Mouse (Mus musculus) kidney, adult 2 months (tissue): ENCODE measurements around the gene Bcl10. TPM values are rescaled to one million over a fixed set of nuclear protein-coding genes. Genes with fewer than 3 reads are reported as not detected.

ENCODE experiments used
- DNase-seq: peaks from one replicate; pipeline ENCODE4 v3.0.0; 2021
- H3K27ac ChIP-seq: fragments of 200-500 bp; 2 replicates; pipeline ENCODE4 v1.5.1; 2012; ENCODE audit warnings: low read depth, low read length, control low read depth, inconsistent platforms; ENCODE audit not compliant: insufficient read depth
- H3K27me3 ChIP-seq: fragments of 200-500 bp; replicated peaks from 2 replicates; pipeline ENCODE4 v1.6.1; 2012; ENCODE audit warnings: mild to moderate bottlenecking, moderate library complexity, low read length, inconsistent platforms; ENCODE audit not compliant: control insufficient read depth, insufficient read depth
- H3K36me3 ChIP-seq: fragments of 200-500 bp; 2 replicates; pipeline ENCODE4 v1.6.1; 2012; ENCODE audit warnings: mild to moderate bottlenecking, moderate library complexity, low read length, inconsistent platforms; ENCODE audit not compliant: control insufficient read depth, insufficient read depth
- H3K4me1 ChIP-seq: fragments of 200-500 bp; 2 replicates; pipeline ENCODE4 v1.6.1; 2011; ENCODE audit warnings: low read length; ENCODE audit not compliant: control insufficient read depth, insufficient read depth
- H3K4me3 ChIP-seq: fragments of 200-500 bp; 2 replicates; pipeline ENCODE4 v1.5.1; 2011; ENCODE audit warnings: mild to moderate bottlenecking, low read depth, low read length, control low read depth; ENCODE audit not compliant: insufficient read depth
- CTCF ChIP-seq: fragments of 200-500 bp; conservative IDR thresholded peaks from 2 replicates; pipeline ENCODE4 v1.5.1; 2011; ENCODE audit warnings: low read depth, mild to moderate bottlenecking, control low read depth, low read length, moderate library complexity, mixed read lengths; ENCODE audit not compliant: insufficient read depth, insufficient read length
- POLR2A ChIP-seq: fragments of 200-500 bp; IDR thresholded peaks from one replicate; pipeline ENCODE4 v1.6.1; 2011; ENCODE audit warnings: low read depth, low read length, control low read depth
- WGBS: fragments of 180-500 bp; shearing (Covaris S2); methylation state at CpG from one replicate; pipeline ENCODE4 v1.1.7; 2018; 5-methylcytosine and 5-hydroxymethylcytosine counted together
- polyA plus RNA-seq: library from polyadenylated mRNA; depleted of rRNA; stranded (reverse); fragments of >200 nt; gene quantifications from 2 replicates; pipeline ENCODE4 v1.2.3, GENCODE M21; 2012

The Bcl10 gene
- polyA plus RNA-seq, 1 experiment: 13.7 TPM

- Histone ChIP-seq H3K4me1 (peaks cover 4% of the 10 kb centered on the region; the same call in 1 of the 2 replicates), H3K27ac (no peak overlapping the region), H3K4me3 (no peak overlapping the region), H3K36me3 (peaks cover 4% of the 10 kb centered on the region; the same call in 1 of the 2 replicates), H3K27me3 (no peaks in the 10 kb centered on the region)
- WGBS: 74% methylated on average over 7 of the region's 7 CpGs
- no peak for DNase-seq
- TF ChIP-seq POLR2A: no peak
- no peak for TF ChIP-seq CTCF
Measured at GRCm38 (mm10) chr3:145944348-145944747, 21.7 kb downstream of the Bcl10 start.

DNA sequence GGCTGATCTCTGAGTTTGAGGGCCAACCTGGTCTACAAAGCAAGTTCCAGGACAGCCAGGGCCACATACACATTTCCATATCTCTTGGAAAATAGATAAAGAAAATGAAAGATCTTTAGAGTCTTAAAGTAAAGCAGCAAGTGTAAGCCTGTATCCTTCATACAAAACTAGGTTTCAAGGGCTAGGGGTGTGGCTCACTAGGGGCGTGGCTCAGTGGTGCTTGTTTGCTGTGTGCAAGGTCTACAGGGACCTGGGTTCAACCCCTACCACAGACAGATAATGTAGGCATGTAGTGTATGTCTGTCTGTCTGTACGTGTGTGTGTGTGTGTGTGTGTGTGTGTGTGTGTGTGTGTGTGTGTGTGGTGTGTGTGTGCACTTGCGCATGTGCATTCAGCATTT is 23.3 kb downstream of the Bcl10 start:
- no peak for DNase-seq
- Histone ChIP-seq H3K27ac (no peak overlapping the region), H3K36me3 (peaks cover 4% of the 10 kb centered on the region; the same call in 1 of the 2 replicates), H3K4me3 (no peak overlapping the region), H3K4me1 (no peaks in the 10 kb centered on the region; the same call in 1 of the 2 replicates), H3K27me3 (no peaks in the 10 kb centered on the region)
- no peak for TF ChIP-seq POLR2A
- TF ChIP-seq CTCF: no peak
- WGBS: 96% methylated on average over 3 of the region's 3 CpGs

DNA sequence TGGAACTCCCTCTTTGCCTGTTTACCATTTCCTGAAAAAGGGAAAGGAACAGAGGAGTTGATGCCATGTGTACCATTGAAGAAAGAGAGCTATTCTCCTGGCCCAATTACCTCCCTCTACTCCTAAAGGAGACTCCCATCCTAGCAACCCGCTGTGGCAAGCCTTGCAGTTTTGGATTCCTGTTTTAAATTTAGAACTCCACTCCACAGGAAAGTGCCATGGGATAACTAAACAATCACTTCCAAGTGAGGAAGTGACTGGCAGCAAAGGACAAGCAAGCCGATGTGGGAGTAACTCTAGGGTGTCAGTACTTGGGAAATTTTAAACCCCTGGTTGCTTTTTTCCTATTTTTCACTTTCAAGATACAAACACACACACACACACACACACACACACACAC is 24.1 kb downstream of the Bcl10 start:
- no peaks in the 10 kb centered on the region; the same call in 1 of the 2 replicates for H3K4me1 ChIP-seq
- H3K27me3 ChIP-seq: no peaks in the 10 kb centered on the region
- H3K27ac ChIP-seq: no peak overlapping the region
- no peak overlapping the region for H3K4me3 ChIP-seq
- WGBS: 39% methylated on average over 2 of the region's 2 CpGs
- peaks cover 4% of the 10 kb centered on the region; the same call in 1 of the 2 replicates for H3K36me3 ChIP-seq
- DNase-seq: no peak
- no peak for TF ChIP-seq POLR2A
- no peak for TF ChIP-seq CTCF

DNA sequence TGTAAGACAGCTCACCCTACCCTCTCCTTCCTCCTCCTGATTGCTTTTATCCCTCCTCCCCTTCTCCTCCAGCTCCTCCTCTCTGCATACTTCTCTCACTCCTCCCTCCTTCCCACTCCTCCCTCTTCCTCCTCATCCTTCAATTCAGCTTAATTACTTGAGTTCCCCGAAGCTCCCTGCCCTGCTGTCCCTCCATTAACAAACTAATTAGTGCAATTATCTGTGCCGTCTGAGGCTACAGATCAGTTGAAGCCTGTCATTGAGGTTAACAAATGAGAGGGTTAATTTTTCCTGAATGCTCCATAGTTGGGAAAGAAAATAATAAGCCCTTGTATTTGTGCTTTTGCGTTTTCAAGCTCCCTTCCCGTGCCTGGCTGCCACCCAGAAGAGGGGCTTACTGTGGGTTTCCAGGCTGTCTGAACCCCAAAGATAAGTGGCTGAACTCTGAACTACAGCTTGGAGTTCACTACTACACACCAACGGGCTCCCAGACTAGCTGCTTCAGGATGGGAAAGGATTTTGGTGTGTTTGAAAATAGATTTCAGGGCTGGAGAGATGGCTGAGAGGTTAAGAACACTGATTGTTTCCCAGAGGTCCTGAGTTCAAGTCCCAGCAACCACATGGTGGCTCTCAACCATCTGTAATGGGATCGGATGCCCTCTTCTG is 25.1 kb downstream of the Bcl10 start:
- TF ChIP-seq POLR2A (no peak), CTCF (no peak)
- 51% methylated on average over 6 of the region's 6 CpGs for WGBS
- Histone ChIP-seq H3K36me3 (peaks cover 4% of the 10 kb centered on the region; the same call in 1 of the 2 replicates), H3K4me1 (no peaks in the 10 kb centered on the region; the same call in 1 of the 2 replicates), H3K27me3 (no peaks in the 10 kb centered on the region), H3K4me3 (no peak overlapping the region), H3K27ac (no peak overlapping the region)
- DNase-seq: no peak

GRCm38 (mm10) chr3:145950034-145950814 is 27.6 kb downstream of the Bcl10 start:
- DNase-seq: peak; percentile 74
- TF ChIP-seq POLR2A (no peak), CTCF (peak; percentile 74)
- no peak overlapping the region for H3K27ac ChIP-seq
- no peak overlapping the region for H3K4me3 ChIP-seq
- WGBS: 14% methylated on average over 15 of the region's 15 CpGs
- no peaks in the 10 kb centered on the region; the same call in 1 of the 2 replicates for H3K4me1 ChIP-seq
- H3K36me3 ChIP-seq: no peaks in the 10 kb centered on the region
- no peaks in the 10 kb centered on the region for H3K27me3 ChIP-seq

DNA sequence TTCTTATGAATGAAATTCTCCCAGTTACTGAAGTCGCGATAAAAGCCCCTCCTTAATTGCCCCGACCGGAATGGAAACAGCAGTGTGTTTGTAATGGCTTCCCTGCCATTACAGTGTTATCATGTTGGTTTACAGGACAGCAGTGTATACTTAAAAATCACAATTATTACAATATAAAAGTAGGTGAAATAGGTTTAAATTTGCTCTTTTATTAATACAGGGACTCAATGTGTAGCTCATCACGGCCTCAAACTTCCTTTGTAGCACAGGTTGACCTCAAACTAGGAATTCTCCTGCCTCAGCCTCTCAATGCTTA is 28.2 kb downstream of the Bcl10 start:
- Histone ChIP-seq H3K4me1 (no peaks in the 10 kb centered on the region; the same call in 1 of the 2 replicates), H3K36me3 (no peaks in the 10 kb centered on the region), H3K4me3 (no peak overlapping the region), H3K27me3 (no peaks in the 10 kb centered on the region), H3K27ac (no peak overlapping the region)
- WGBS: 44% methylated on average over 5 of the region's 5 CpGs
- TF ChIP-seq CTCF (no peak), POLR2A (no peak)
- DNase-seq: no peak

DNA sequence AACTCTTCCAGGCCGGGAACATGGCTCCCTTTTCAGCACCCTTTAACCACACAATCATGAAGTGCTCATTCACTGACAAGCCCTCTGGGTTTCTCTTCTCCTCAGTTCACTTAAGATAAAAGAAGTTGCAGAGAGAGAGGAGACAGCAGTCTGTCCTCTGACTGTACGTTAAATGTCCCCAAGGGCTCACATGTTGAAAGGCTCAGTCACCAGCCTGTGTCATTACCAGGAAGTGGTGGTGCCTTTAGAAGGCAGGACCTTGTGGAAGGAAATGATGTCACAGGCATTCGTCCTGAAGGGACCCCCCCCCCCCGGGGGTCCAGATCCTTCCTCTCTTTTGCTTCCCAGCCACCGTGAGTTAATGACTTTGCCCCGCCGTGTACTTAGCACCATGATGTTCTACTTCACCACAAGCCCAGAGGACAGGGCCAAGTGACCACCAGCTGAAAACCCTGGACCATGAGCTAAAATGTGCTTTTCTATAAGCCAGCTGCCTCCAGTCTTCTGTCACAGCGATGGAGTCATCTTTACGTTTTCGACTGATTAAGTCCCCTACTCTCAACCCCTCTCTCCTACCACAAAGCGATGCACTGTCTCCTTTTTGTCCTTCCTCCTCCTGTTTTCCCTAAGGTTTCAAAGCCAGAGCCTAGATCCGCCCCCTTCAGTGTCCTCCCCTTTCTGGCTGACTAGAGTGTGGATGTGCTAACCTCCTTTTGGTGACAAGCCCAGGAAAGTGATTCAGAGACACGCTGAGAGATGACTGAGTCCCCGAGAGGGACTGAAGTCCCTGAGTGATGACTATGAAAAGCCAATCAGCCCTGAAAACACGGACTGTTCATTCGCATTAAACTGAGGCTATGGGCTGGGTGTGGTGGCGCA is 28.9 kb downstream of the Bcl10 start:
- no peak overlapping the region for H3K27ac ChIP-seq
- 74% methylated on average over 17 of the region's 17 CpGs for whole genome bisulfite sequencing

More for the DNA sequence above, 28.9 kb downstream of the Bcl10 start:
- Histone ChIP-seq H3K4me3 (no peak overlapping the region), H3K27me3 (no peaks in the 10 kb centered on the region), H3K4me1 (no peaks in the 10 kb centered on the region; the same call in 1 of the 2 replicates), H3K36me3 (no peaks in the 10 kb centered on the region)
- DNase-seq: no peak
- TF ChIP-seq POLR2A (no peak), CTCF (no peak)
